Mouse (Mus musculus): ENCODE measurements around the gene Zfp319. TPM values are rescaled to one million over a fixed set of nuclear protein-coding genes. Genes with fewer than 3 reads are reported as not detected.

The Zfp319 gene
- polyA plus RNA-seq (2014; fragmentation: Illumina TruSeq; extraction: RNeasy Lipid Tissue Mini Kit (QIAGEN cat#74804); ENCODE audit: insufficient read depth, low read depth, low replicate concordance) = 6.3 TPM

DNA sequence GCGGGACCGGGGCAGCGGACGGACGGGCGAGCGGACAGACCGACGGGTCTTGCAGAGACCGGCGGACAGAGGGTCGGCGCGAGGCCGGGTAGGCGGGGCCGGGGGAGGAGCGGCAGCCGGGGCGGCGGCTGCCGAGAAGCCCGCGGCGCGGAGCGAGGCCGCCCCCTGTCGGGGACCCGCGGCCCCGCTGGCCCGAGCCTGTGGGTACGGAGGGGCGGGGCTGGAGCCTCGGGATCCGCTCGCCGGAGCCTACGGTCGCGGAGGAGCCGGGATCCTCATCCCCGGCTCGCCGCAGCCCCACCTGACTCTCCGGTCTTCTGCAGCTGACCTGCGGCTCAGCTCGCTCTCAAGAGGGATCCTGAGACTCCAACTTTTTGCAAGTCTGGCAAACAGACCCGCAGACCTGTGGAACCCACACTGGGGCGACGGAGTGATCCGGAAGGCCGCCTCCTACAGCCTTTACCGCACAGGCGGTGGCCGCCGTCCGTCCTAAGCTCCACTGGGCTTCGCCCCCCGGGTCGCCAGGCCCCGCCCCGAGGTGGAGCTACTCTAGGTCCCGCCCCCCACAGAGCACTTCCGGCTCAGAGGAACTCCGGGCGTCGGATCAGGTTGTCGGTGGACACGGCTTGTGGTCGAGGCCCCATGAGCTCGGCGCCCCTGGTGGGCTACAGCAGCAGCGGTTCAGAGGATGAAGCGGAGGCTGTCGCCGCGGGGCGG lies at the start of gene Zfp319, which contains the start of gene Usb1:
TSS of gene Zfp319 (minus strand) at position 231 of the 717 bp plus-strand sequence.
TSS of gene Usb1 (plus strand) at position 565 of the 717 bp plus-strand sequence.

DNA sequence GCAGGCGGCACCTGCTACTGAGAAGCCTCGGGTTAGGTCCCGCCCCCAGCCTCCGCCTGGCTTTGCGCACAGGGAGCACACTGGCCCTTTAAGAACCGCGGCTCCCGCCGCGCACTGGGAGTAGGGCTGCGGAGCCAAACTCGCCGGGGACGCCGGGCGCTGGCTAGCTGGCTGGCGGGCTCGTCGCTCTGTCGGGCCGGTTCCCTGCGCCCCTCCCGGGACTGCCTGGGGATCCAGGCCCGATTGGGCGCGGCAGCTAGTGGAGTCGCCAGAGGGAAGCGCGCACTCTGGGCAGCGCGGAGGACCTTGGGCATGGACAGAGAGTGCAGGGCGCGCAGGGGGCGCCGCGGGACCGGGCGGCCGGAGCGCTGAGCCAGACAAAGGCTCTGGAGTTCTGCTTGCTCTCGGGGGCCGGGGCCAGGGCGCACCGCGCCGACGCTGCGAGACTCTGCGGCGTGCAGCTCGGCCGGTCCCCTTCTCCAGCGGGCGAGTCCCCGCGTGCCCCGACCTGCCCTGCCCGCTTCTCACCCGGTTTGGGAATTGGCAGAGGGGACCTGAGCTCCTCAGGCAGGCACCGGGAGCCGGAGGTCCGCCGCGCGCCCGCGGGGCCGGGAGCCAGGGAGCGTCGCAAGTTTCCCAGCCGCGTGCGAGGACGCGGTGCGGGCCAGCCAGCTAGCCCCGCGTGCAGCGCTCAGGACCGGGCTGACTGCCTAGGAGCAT lies 20.6 kb upstream of the Zfp319 start, which contains the start of gene Mmp15:
TSS of gene Mmp15 (plus strand) at position 118 of the 720 bp plus-strand sequence.

DNA sequence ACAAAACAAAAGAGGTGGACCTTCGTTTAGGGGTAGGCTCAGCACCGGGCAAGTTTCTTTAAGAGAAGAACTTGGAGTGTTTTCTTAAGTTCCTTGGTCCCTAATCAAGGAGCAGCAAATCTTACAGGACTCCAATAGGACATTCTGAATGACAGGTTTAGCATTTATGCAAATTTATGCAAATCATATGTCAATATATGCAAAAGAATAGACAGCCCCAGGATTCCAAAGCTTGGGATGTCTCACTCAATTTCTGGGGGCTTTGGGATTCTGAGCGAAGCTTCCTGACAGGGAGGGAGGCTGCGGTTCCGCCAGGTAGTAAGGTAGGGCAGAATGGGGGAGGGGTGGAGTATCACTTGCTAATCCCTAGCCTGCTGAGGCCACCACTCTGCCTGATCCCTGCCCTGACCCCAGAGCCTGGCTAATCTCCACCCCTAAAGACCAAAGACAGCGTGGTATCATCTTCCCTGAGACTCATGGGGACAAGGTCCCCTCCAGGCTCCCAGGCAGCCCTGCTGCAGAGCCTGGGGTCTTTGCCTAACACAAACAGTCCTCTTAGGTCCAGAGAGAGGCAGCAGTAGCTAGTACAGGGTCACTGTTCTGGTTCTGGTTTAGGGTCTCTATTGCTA lies 21.3 kb downstream of the Zfp319 start, which contains the start of gene Tepp:
TSS of gene Tepp (plus strand) at position 225 of the 629 bp plus-strand sequence.

GRCm38 (mm10) chr8:95306431-95306830 lies 25.3 kb downstream of the Zfp319 start, which contains the start of gene Cngb1:
Cngb1 (minus strand) TSS chr8:95306585.

Other genes starting within 250 kb of the Zfp319 start
- gene Kifc3, start 129.1 kb downstream of the Zfp319 start, polyA plus RNA-seq (2014; fragmentation: Illumina TruSeq; extraction: RNeasy Lipid Tissue Mini Kit (QIAGEN cat#74804); ENCODE audit: insufficient read depth, low read depth, low replicate concordance) = 36.8 TPM
- gene Cngb1, start 25.4 kb downstream of the Zfp319 start, polyA plus RNA-seq (2014; fragmentation: Illumina TruSeq; extraction: RNeasy Lipid Tissue Mini Kit (QIAGEN cat#74804); ENCODE audit: insufficient read depth, low read depth, low replicate concordance) = 3.0 TPM
- 4.0 TPM for gene Tepp, start 21.4 kb downstream of the Zfp319 start, polyA plus RNA-seq (2014; fragmentation: Illumina TruSeq; extraction: RNeasy Lipid Tissue Mini Kit (QIAGEN cat#74804); ENCODE audit: insufficient read depth, low read depth, low replicate concordance)
- gene Usb1, start 334 bp upstream of the Zfp319 start, polyA plus RNA-seq (2014; fragmentation: Illumina TruSeq; extraction: RNeasy Lipid Tissue Mini Kit (QIAGEN cat#74804); ENCODE audit: insufficient read depth, low read depth, low replicate concordance) = 15.0 TPM
- 29.7 TPM for gene Mmp15, start 20.3 kb upstream of the Zfp319 start, polyA plus RNA-seq (2014; fragmentation: Illumina TruSeq; extraction: RNeasy Lipid Tissue Mini Kit (QIAGEN cat#74804); ENCODE audit: insufficient read depth, low read depth, low replicate concordance)
- 47.1 TPM for gene Cfap20, start 102.9 kb upstream of the Zfp319 start, polyA plus RNA-seq (2014; fragmentation: Illumina TruSeq; extraction: RNeasy Lipid Tissue Mini Kit (QIAGEN cat#74804); ENCODE audit: insufficient read depth, low read depth, low replicate concordance)
- gene Csnk2a2, start 158.1 kb upstream of the Zfp319 start, polyA plus RNA-seq (2014; fragmentation: Illumina TruSeq; extraction: RNeasy Lipid Tissue Mini Kit (QIAGEN cat#74804); ENCODE audit: insufficient read depth, low read depth, low replicate concordance) = 19.6 TPM
- gene Ccdc113, start 202.1 kb upstream of the Zfp319 start, polyA plus RNA-seq (2014; fragmentation: Illumina TruSeq; extraction: RNeasy Lipid Tissue Mini Kit (QIAGEN cat#74804); ENCODE audit: insufficient read depth, low read depth, low replicate concordance) = 15.8 TPM
- not detected for gene Prss54, start 244.4 kb upstream of the Zfp319 start, polyA plus RNA-seq (2014; fragmentation: Illumina TruSeq; extraction: RNeasy Lipid Tissue Mini Kit (QIAGEN cat#74804); ENCODE audit: insufficient read depth, low read depth, low replicate concordance)

Measured in lung, adult 10 weeks (tissue).